Comparison of ENCODE assay signal across 8 mouse cellular contexts in the genomic region with DNA sequence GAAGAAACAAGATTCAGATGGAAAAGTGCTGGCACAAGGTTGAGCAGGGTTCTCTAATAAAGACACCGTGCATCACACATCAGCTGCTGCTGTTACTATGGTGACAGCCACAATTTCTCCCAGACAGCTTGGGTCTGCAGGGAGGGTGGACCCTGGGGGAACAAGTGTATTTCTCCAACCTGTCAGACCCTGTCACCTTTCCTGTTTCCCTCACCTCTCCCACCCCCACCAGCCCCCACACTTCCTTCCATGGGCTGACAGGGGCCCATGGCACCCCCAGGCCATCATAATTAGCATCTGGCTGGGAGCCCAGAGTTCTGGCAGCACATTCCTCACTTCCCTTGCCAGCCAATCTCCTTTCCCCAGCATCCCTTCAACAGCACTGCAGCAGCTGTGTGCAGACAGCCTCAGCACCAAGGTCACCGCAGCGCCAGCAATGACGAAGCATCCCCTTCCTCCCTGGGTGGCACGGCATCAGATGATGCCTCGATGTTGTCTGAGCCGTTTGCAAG. TPM values are rescaled to one million over a fixed set of nuclear protein-coding genes. Genes with fewer than 3 reads are reported as not detected.
DNase-seq lines count a peak whose midpoint lies in the region; ATAC-seq lines count a peak whose summit lies in the region.

No protein-coding gene starts in this region.

- no peaks in the 10 kb centered on the region for H3K9me3 ChIP-seq in hindbrain, embryonic 11.5 days (ENCODE audit: control insufficient read depth, low read length)

- H3K4me1 ChIP-seq in brown adipose tissue, adult 24 weeks (ENCODE audit: control insufficient read depth, insufficient read depth, insufficient read length, low read length) = no peaks in the 10 kb centered on the region
- H3K4me1 ChIP-seq in hindbrain, embryonic 11.5 days (replicated peaks; ENCODE audit: control insufficient read depth, insufficient read depth, low read length) = peaks cover 9% of the 10 kb centered on the region

- no peaks in the 10 kb centered on the region for H3K27me3 ChIP-seq in hindbrain, embryonic 11.5 days (ENCODE audit: control insufficient read depth, insufficient read depth, low read length)

- no peak overlapping the region for H3K27ac ChIP-seq in brown adipose tissue, adult 24 weeks (replicated peaks; ENCODE audit: low read depth, low read length)
- peak overlapping the region; percentile 55 for H3K27ac ChIP-seq in hindbrain, embryonic 11.5 days (ENCODE audit: low read depth, low read length)

- peak; percentile 75 for ATAC-seq in frontal cortex, adult (ENCODE audit: low TSS enrichment)
- peak; percentile 84 for ATAC-seq in hindbrain, embryonic 11.5 days (ENCODE audit: low FRiP score)

- H3K4me2 ChIP-seq in hindbrain, embryonic 11.5 days (replicated peaks; ENCODE audit: low read depth, low read length) = peak overlapping the region; percentile 18

- 0 out of 2 replicates have a peak overlapping the region, but pooled peaks have one; percentile 13 for H3K4me3 ChIP-seq in brown adipose tissue, adult 24 weeks (ENCODE audit: insufficient read depth, low read depth, low read length)
- H3K4me3 ChIP-seq in hindbrain, embryonic 11.5 days (ENCODE audit: low read depth, low read length) = no peak overlapping the region

- no peaks in the 10 kb centered on the region for H3K36me3 ChIP-seq in hindbrain, embryonic 11.5 days (ENCODE audit: control insufficient read depth, insufficient read depth, low read length)

- no peak overlapping the region for H3K9ac ChIP-seq in hindbrain, embryonic 11.5 days (ENCODE audit: low read depth, low read length)

- 7% methylated on average over 7 of the region's 7 CpGs for WGBS in hindbrain, embryonic 11.5 days

- peak; percentile 79 for DNase-seq in MN1 (ENCODE audit: low spot score)
- DNase-seq in hindbrain, embryonic 11.5 days (ENCODE audit: low spot score) = peak; percentile 63
- DNase-seq in layer of hippocampus, adult 8-10 months (ENCODE audit: low spot score in 2 of 2) = peak; percentile 81 to 83
- peak; percentile 35 to 60 for DNase-seq in lung, postnatal 4 days
- DNase-seq in right cerebral cortex, postnatal 4 days = peak; percentile 72
- no peak for DNase-seq in ovary, adult 18-20 months (ENCODE audit: low spot score)

RNA-seq across cellular contexts. Expression of a gene that starts 39.4 kb away (rescaled TPM):
- 19.8 and 21.2 TPM in 2 replicates for polyA plus RNA-seq in brown adipose tissue, adult 24 weeks (2012; ENCODE audit: insufficient read depth, insufficient read length, missing spikeins)
- polyA plus RNA-seq in hindbrain, embryonic 11.5 days (2014; fragmentation: Nextera tagmentation; extraction: Ambion mirVana) = 44.0 and 61.3 TPM in 2 replicates
- total RNA-seq in layer of hippocampus, adult 8-10 months (2022) = 10 to 100 TPM; 58.1 to 64.8 (median 60.8) TPM
